Mouse (Mus musculus) gastrocnemius, postnatal 25 days (tissue): Measurements from ENCODE around the gene Nlrp3. TPM values are rescaled to one million over a fixed set of nuclear protein-coding genes. Genes with fewer than 3 reads are reported as not detected.

ENCODE experiments used
- total RNA-seq, 2 experiments: library from RNA; stranded (reverse); gene quantifications; 1 replicate in 1 of 2; 2 replicates in 1 of 2; pipeline ENCODE4 v1.2.3; 2021

Nlrp3 gene
- total RNA-seq, 2 experiments from 2014 or later, result 0.32 to 0.33 TPM

Other genes starting within 250 kb of the Nlrp3 start
- gene Wnt9a, start 234.6 kb upstream of the Nlrp3 start, total RNA-seq, result 1 to 10 TPM; 8.2 to 8.5 TPM
- gene Prss38, start 165.9 kb upstream of the Nlrp3 start, total RNA-seq, result not detected
- gene Jmjd4, start 91.5 kb upstream of the Nlrp3 start, total RNA-seq, result 1 to 10 TPM; 8.5 to 8.8 TPM
- 10 to 100 TPM; 18.2 to 23.6 TPM for gene Snap47, start 90.4 kb upstream of the Nlrp3 start, total RNA-seq
- 1 to 10 TPM; 2.3 to 2.6 TPM for gene Zfp867, start 69.1 kb upstream of the Nlrp3 start, total RNA-seq
- 10 to 100 TPM; 12.9 to 15.8 TPM for gene Zkscan17, start 14.8 kb upstream of the Nlrp3 start, total RNA-seq
- not detected for gene Olfr222, start 34.7 kb downstream of the Nlrp3 start, total RNA-seq
- gene Olfr223, start 51.7 kb downstream of the Nlrp3 start, total RNA-seq, result not detected
- 10 to 100 TPM; 71.9 to 86.7 TPM for gene Mprip, start 119.7 kb downstream of the Nlrp3 start, total RNA-seq
- not detected for gene Pld6, start 246.1 kb downstream of the Nlrp3 start, total RNA-seq